ENCODE assay signal across 21 mouse cellular contexts in genomic region chr10:53285147-53285546, GRCm38 (mm10). TPM values are rescaled to one million over a fixed set of nuclear protein-coding genes. Genes with fewer than 3 reads are reported as not detected.
DNase-seq lines count a peak whose midpoint lies in the region; ATAC-seq lines count a peak whose summit lies in the region.
"Had no signal": no experiment of that assay in that cellular context is flagged by ENCODE, and none has a peak within 500 bp of the region (broad histone marks: within the 10 kb centered on the region; RNA-seq: fewer than 3 reads in every experiment).

No protein-coding gene starts in this region.

- intact Hi-C loops in left cerebral cortex, postnatal 10 days (cut with DNase I), result no loop called here

- peak; percentile 98 for ATAC-seq in granulocyte monocyte progenitor cell, adult 5-6 weeks (replicated peaks; ENCODE audit: poor library complexity, severe bottlenecking)
- ATAC-seq: activated CD4-positive, CD25-positive, alpha-beta regulatory T cell, adult 4 months; CD4-positive, CD25-positive, alpha-beta regulatory T cell, adult 4 months; forebrain, embryonic 13.5 days; forebrain, embryonic 16.5 days; intestine, postnatal 0 days had no signal

- DNase-seq in 416B (ENCODE audit: low read depth) (peak; percentile 26), adipocyte (ENCODE audit: low spot score) (peak; percentile 3)
- DNase-seq in retina, postnatal 1 day, result no peak
- DNase-seq in left cerebral cortex, postnatal 10 days (ENCODE audit: extremely low spot score in 1 of 2, low spot score in 2 of 2), result no peak
- no peak for DNase-seq in cerebellum, postnatal 10 days
- DNase-seq: adrenal gland, adult 2 months; adrenal gland, postnatal 14 days; cerebellum, adult 11 months; cerebellum, adult 2 months; cerebellum, adult 9-11 months; cerebellum, postnatal 36 days; embryo, embryonic 11 days; gastrocnemius, adult 2 months; gastrocnemius, postnatal 14 days; heart, adult 2 months had no signal

RNA-seq across cellular contexts. Expression of gene Pln, which starts 52.3 kb away (rescaled TPM):
- not detected in 2 replicates for total RNA-seq in granulocyte monocyte progenitor cell, adult 5-6 weeks (2014; fragmentation: Nextera tagmentation)
- total RNA-seq in granulocyte monocyte progenitor cell, adult 5-6 weeks (2017), result 0.98 TPM in 1 of 2 replicates, not detected in the other
- total RNA-seq in left cerebral cortex, postnatal 10 days (2021), result 1 to 10 TPM; 1.1 to 3.1 TPM

Comparison
In these comparisons a context has a peak if more than half of its experiments do, and no peak if none do; other contexts are left out.
1. DNase-seq: peak in 416B (single experiment) and adipocyte (single experiment); none in retina, postnatal 1 day (single experiment), left cerebral cortex, postnatal 10 days (0 of 2) and cerebellum, postnatal 10 days (0 of 2).